Mouse (Mus musculus) activated CD4-positive, CD25-positive, alpha-beta regulatory T cell (primary cell): Measurements from ENCODE around the gene Btbd6. TPM values are rescaled to one million over a fixed set of nuclear protein-coding genes. Genes with fewer than 3 reads are reported as not detected.

Experiments used
- polyA plus RNA-seq, 2 experiments: library from polyadenylated mRNA; unstranded; fragments of 100-300 nt; shearing (Covaris generic); gene quantifications; one replicate each; pipeline ENCODE4 v1.2.1; 2017

Btbd6 gene
- polyA plus RNA-seq: 10 to 100 TPM; 41.0 to 48.6 TPM

DNA sequence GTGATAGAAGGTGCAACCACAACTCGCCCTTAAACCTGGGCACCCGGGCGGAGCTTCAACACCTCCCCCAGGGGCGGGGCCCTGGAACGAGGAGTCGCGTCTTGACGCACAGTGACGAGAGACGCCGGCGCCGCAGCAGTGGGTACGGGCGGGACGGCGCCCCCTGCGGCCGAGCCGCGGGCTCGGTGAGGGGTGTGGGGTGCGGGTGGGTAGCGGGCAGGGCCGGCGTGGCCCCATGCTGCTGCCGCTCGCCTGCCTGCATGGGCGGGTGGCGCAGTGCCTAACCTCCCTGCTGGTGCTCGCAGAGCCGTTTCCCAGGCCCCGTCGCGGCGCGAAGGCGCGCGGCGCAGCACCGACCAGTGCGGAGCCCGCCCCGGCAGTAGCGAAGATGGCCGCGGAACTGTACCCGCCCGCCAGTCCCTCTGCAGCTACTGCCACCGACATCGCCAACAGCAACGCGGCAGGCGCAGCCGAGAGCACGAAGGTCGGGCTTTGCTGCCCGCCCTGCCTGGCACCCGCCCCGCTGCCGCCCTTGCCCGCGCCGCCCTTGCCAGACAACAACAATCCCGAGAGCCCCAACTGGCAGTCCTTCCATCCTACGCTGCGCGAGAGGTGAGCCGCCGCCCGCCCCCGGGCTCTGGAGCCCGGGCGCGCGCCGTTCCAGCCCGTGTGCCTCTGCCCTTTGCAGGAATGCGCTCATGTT is at the start of gene Btbd6:
Gene Btbd6, plus strand, starts transcription at position 112 of the 703 bp plus-strand sequence.

DNA sequence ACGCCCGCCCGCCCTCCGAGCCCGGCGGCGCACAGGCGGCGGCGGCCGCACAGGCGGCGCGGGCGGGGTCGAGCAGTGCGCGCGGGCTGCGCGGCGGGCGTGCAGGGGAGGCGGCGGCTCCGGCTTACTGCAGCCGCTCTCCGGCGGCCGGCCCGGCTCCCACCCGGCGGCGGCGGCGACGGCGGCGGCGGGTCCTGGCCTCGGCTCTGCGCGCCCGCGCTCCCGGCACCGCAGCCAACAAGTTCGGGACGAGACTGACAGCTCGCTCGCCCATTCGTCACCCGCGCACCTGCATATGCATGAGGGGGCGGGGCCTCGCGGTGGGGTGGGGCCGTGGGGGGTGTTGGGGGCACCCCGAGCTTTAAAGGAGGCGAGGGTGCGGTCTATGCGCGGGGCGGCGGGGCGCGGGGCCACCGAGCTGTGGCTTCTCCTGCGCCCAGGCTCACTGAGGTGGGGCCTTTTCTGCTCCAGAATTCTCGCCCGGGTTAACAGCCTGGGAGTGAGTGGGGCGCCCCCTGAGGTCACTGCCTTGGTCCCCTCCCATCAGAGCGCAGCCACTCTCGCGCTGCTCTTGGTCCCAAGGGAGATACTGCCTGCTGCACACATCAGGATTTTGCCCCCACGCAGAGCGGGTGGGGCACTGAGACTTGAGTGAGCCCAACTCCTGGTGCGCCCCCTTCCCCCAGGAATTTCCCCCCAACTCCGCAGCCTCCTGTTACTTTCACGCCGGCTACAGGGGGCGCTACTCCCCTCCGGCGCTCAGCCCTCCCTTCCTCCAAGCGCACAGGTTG is 46.5 kb upstream of the Btbd6 start, which contains the start of gene Jag2:
Gene Jag2, minus strand, starts transcription at position 215 of the 791 bp plus-strand sequence.

DNA sequence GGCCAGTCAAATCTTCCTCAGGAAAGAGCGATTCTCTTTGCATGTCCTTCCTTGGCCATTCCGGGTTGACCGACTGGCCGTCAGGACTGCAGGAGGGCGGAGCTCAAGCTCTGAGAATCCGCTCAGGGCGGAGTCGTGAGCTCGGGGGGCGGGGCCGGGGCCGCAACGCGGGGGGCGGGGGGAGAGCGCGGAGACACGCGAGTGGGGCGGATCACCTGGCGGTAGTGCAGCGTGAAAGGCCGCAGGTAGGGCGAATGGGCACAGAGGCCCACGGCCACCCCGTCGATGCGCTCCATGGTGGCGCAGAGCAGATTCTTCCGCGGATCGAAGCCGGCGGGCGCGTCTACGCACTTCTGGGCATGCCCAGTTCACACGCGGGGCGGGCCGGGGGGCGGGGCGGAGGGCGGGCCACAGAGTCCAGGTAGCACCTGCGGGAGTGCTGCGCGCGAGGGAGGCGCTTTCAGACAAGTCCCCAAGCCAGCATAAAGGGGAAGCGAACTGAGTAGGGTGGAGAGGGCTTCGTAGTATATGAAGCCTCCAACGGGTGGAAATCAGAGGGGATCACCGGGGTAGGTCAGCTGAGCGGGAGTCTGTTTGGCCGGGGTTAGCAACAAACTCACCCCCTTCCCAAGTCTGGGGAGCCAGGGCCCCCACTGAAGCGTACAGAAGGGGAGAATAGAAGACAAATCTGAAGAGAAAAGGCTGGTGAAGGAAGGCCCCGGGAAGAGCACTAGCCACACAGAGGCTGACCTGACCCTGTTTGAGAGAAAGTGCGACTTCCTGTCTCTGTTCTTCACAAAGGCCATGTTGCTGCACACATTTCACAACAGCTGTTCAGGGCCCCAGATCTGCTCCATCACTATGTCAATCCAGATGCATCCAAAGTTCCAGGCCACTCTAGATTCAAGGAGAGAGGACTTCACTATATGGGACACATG is 34.2 kb upstream of the Btbd6 start, which contains the start of gene Nudt14:
Gene Nudt14, minus strand, starts transcription at position 349 of the 938 bp plus-strand sequence.

DNA sequence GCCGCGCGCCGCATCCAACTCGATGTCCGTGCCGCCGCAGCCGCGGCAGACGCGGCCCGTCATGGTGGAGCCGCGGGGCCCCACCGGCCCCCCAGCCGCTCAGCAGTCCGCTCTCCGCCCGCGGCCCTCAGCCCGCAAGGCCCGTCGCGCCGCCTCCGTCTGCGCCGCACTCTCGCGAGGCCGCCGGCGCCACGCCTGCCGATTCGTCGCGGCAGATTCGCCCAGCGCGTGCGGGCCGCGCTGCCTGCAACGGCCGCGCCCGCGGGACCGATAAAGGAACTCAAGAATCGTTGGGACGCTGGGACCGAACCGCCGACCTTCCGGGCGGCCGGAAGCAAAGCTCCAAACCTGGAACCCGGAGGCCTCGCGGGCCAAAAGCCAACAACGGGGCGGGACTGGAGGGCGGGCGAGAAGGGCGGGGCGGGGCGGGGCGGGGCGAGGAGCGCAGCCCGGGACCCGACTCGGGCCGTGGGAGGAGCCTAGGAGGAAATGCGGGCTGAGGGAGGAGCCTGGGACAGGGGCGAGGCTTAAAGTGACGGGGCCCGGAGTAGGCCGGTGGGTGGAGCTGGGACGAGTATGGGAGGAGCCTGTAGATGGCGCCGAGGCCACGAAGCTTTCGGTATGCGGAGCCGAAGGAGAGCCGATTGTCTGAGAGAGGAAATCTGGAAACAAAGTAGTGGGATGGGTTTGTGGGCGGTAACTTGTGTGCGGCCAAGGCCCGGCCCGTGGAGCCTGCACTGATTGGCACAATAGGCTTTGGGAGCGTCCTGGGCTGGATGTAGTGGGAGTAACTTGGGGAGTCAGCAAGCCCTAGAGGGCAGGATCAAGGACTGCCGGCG is 24.2 kb downstream of the Btbd6 start, which contains the start of gene Brf1:
Gene Brf1, minus strand, starts transcription at position 411 of the 839 bp plus-strand sequence.

DNA sequence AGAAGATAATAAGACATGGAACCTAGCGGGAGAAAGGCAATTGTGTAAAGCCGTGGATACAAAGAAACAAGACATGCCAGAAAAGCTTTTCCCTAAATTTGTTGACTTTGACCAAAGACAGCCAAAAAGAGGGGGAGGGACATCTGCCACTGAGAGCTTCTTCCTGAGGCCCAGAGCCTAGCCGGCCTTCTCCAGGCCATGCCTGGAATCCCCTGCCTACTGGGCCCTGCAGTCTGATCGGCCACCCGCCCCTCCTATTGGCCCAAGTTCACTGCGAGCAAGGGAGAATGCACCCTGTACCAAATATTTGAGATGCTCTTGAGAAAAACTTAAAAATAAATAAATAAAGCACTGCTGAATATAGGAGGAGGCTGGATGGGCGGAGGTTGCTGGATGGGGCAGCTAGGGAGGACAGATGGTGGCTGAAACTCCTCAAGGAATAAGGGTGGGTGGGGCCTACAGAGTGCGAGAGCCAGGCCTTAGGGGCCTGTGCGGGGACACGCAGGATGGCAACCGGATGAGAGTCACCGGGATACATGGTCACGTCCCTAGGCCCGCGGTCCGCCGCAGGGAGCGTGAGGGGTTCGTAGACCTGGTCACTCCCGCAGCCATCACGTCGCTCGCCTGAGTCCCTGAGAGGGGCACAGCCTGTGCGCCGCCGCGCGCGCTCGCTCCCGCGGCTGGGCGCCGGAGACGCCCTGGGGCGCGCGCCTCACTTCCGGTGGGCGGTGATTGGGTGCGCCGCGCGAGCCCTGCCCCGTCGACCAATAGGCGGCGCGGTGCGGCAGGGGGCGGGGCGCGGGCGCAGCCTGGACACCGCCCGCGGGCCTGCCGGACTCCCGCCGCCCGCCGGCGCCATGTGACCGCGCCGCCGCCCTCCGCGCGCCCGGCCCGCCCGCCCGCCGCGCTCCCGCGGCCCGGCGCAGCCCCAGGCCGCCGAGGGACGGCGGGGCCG is 37.6 kb downstream of the Btbd6 start, which contains the start of gene Pacs2:
Gene Pacs2, plus strand, starts transcription at position 905 of the 955 bp plus-strand sequence.

Other genes starting within 250 kb of the Btbd6 start
- 10 to 100 TPM in 1 of 2 experiments, 1 to 10 TPM in 1; 3.1 to 11.5 TPM for gene Pld4, start 215.8 kb upstream of the Btbd6 start, polyA plus RNA-seq
- not detected for gene Ahnak2, start 173.8 kb upstream of the Btbd6 start, polyA plus RNA-seq
- gene Clba1, start 167.5 kb upstream of the Btbd6 start, polyA plus RNA-seq: under 1 TPM in 1 of 2 experiments, not detected in 1; 0.80 TPM
- gene Cdca4, start 147.1 kb upstream of the Btbd6 start, polyA plus RNA-seq: 10 to 100 TPM; 66.6 to 83.4 TPM
- gene Gpr132, start 108.3 kb upstream of the Btbd6 start, polyA plus RNA-seq: 10 to 100 TPM; 29.2 to 34.1 TPM
- 1 to 10 TPM; 1.1 to 2.1 TPM for gene Jag2, start 46.7 kb upstream of the Btbd6 start, polyA plus RNA-seq
- gene Nudt14, start 34.4 kb upstream of the Btbd6 start, polyA plus RNA-seq: 10 to 100 TPM; 53.5 to 60.1 TPM
- 100 to 1,000 TPM; 143 to 169 TPM for gene Brf1, start 24.2 kb downstream of the Btbd6 start, polyA plus RNA-seq
- 10 to 100 TPM; 11.4 to 22.8 TPM for gene Pacs2, start 38.0 kb downstream of the Btbd6 start, polyA plus RNA-seq
- gene Tex22, start 98.0 kb downstream of the Btbd6 start, polyA plus RNA-seq: not detected
- gene Mta1, start 121.8 kb downstream of the Btbd6 start, polyA plus RNA-seq: 10 to 100 TPM; 35.7 to 37.9 TPM
- gene Crip2, start 163.8 kb downstream of the Btbd6 start, polyA plus RNA-seq: 1 to 10 TPM; 3.1 to 6.4 TPM
- 1,000 to 10,000 TPM; 1,349 to 2,216 TPM for gene Crip1, start 169.8 kb downstream of the Btbd6 start, polyA plus RNA-seq
- 10 to 100 TPM; 10.4 to 13.7 TPM for gene Tedc1, start 179.9 kb downstream of the Btbd6 start, polyA plus RNA-seq
- 1 to 10 TPM in 1 of 2 experiments, not detected in 1; 2.8 TPM for gene Tmem121, start 209.4 kb downstream of the Btbd6 start, polyA plus RNA-seq